Mouse (Mus musculus): Measurements from ENCODE around the gene Eps8.
A peak's percentile ranks its signal among the peaks of the same experiment; 100 is the strongest.

Eps8 gene

GRCm38 (mm10) chr6:137664936-137665335, 10.3 kb upstream of the Eps8 start:
- DNase-seq (ENCODE audit: extremely low spot score) = no peak

DNA sequence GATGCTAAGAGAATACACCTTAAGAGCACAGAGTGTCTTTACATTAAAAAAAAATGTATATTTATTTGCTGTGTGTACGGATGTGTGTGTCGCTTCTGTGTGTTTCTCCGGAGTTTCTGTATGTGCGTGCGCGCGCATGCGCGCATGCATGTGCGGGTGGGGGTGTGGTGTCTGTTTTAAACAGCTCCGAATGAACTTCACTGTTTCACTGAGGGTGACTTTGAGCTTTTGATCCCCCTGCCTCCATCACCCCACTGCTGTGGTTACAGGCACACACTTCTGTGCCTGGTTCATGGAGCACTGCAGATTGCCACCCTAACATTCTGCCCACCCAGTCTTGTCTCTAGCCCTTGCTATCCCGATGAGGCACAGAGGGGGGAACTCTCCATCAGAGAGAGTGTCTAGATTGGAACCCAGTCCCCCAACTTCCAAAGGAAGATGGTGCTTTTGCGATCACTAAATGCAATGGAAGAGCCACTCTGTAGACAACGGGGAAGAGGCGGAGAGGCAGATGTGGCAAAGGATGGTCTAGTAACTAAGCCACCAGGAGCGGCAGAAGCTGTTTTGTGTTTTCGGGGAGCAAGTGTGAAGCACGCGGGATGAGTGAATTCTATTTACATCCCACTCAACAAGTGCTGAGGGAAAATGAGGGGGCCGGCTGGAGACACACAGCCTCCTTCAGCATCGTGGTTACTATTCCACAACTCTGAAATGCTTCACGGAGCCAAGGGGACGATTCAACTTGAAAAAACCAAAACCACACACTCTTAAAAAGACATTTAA, 7.1 kb upstream of the Eps8 start:
- no peak for DNase-seq (ENCODE audit: extremely low spot score)

- no peak for DNase-seq (ENCODE audit: extremely low spot score)
These were observed 3.9 kb upstream of the Eps8 start for GRCm38 (mm10) chr6:137658426-137659088.

DNA sequence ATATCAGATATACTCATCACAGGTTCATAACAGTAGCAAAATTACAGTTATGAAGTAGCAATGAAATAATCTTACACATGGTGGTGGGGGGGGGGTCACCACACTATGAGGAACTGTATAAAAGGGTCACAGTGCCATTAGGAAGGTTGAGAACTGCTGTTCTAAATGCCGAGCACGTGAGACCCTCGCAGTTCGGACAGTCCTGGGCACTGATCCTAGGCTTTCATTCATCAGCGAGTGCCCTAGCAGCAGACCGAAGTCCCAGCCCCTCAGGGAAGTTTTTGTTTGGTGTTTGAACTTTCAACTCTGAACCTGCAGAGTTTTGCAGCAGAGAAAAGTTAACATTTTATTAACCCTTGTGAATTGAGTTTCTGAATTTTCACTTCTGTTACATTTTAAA, 2.5 kb upstream of the Eps8 start:
- no peak for DNase-seq (ENCODE audit: extremely low spot score)

DNA sequence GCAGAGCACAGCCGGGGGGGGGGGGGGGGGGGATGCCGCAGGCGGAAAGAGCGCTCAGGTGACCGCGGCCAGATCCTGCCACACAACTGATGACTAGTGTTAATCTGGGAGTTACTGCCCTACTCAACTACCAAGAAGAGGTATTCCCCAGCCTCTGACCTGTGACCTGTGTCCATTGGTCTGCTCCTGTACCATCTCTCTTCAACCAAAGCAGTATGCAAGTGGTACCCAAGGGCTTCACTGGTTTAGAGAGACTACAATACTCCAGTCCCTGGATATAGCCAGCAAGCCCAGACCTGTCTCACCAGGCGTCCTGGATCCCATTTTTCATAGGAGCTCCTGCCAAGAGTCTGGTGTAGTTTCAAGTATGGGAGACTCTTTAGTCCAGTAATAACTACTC, 5.1 kb downstream of the Eps8 start:
- DNase-seq (ENCODE audit: extremely low spot score) = no peak

- peak; percentile 78 for DNase-seq (ENCODE audit: extremely low spot score)
These were observed 5.6 kb downstream of the Eps8 start for GRCm38 (mm10) chr6:137649068-137649480.

- DNase-seq (ENCODE audit: extremely low spot score) = no peak
These were observed 6.3 kb downstream of the Eps8 start for GRCm38 (mm10) chr6:137648110-137649067.

DNA sequence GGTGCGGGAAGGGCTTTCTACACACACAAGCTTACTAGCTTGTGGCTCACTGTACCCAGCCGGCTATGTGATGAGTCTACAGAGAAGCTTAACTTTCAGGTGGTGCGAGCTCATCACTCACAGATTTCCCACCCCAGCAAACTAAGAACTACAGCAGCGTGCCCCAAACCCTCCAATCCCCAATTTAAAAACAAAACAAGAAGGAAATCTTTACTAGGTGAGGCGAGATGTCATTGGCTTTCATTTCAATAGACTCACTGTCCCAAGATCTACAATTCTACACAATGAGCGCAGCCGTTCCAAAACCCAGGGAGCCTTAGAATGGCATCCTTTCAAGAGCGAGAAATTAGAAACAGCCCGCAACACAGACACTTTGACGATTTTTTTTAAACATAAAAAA, 7.0 kb downstream of the Eps8 start:
- no peak for DNase-seq (ENCODE audit: extremely low spot score)

DNA sequence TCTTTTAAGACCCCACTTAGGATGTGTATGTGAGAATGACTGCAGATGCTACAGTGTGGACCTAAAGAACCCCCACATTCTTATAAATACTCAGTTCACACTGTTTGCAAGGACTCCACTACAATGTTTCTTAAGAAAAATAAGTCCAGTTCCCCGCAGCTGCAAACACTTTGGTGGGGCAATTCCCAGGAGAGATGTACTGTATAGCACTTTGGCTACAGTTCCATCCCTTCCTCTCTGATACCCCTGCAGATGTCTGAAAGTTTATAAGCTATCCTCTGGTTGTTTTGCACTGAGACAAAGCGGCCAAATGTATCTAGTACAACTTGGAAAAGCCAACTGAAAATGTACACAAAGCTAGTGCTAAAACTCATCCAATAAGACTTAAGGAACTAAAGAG, 8.0 kb downstream of the Eps8 start:
- DNase-seq (ENCODE audit: extremely low spot score) = no peak

DNA sequence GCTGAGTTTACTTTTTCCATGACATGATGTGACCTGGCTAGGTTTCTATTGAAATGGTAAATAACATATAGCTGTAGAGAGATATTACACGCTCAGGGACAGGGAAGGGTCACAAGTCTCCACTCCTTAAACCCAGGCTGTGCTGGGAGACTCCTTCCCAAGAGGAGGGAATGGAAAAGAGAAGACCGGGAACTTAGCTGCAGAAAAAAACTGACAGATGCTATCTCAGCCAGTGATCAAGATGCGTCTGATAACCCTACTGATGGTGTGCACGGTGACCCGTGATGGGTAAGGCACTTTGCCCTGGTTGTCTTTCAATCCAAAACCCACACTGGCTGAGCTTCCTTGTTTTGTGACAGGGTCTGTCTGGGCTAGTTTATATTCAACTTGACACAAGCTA, 9.8 kb downstream of the Eps8 start:
- DNase-seq (ENCODE audit: extremely low spot score) = no peak

DNA sequence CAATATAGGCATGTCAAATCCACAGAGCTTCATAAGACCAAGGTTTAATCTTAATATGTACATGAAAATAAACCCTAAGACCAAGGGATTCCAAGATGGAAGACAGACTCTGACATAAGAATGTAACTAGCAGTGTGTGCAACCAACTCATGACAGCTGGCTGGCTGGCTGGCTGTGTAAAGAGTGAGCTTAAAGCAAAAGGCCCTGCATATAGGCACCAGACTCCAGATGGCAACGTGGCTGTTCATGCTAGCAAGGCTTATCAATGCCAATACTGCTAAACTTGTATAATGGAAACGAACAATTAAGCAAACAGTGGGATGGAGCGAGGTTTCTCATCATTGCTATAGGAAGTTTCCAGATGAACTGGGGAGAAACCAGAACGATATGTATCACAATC, 10.9 kb downstream of the Eps8 start:
- no peak for DNase-seq (ENCODE audit: extremely low spot score)

- DNase-seq (ENCODE audit: extremely low spot score) = no peak
These were observed 13.0 kb downstream of the Eps8 start for GRCm38 (mm10) chr6:137641642-137642041.

- no peak for DNase-seq (ENCODE audit: extremely low spot score)
These were observed 15.7 kb downstream of the Eps8 start for GRCm38 (mm10) chr6:137638834-137639567.

DNA sequence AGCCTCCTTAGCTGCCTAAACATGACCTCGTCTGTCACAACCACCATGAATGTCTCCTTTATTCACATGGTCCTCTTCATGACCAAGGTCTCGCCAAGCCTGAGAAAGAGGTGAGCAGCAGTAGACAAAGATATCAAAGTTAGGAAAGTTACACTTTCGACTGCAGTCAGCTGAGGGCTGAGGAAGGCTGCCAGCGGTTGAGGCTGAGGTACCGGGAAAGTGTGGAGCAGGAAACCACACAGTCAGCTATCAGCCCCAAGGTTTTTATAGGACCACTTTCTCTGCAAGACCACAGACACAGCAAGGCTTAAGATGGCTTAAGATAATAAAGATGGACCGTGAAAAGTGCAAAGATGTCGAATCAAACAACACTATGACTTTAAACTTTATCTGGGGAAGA, 17.2 kb downstream of the Eps8 start:
- no peak for DNase-seq (ENCODE audit: extremely low spot score)

DNA sequence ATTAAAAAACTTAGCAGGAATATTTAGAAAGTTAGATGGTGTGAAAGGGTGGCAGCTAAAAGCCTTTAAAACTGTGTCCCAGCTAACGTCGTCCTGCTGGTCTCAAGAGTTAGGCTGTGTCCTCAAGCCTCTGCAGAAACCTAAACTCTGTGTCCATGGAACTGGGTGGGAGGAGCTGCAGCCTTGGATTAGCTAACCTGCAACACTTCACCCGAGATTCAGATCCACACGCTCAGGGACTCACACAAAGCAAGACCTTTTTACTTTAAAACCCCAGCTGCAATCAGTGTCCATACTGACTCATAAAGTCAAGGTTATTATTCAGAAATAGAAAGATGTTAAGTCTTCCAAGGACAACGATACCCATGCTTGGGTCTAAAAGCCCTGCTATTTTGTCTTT, 18.5 kb downstream of the Eps8 start:
- no peak for DNase-seq (ENCODE audit: extremely low spot score)

DNA sequence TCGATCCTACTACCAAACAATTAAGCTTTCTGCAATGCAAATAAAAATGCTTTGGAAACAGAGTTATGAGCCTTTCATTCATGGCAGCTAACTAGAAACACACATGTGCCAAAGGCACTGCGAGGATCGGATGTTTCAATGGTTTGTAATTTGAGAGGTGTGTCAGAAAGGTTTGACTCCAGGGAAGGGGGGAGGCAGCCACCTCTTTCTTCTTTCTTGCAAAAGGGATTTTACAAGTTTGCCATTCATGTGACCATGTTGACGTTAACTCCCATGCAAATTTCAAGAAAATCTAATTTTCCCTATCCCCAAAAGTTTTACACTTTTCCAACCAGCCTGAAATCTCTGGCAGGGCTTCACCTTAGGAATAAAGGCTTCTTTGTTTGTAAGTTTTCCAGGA, 21.1 kb downstream of the Eps8 start:
- no peak for DNase-seq (ENCODE audit: extremely low spot score)

- DNase-seq (ENCODE audit: extremely low spot score) = no peak
These were observed 21.6 kb downstream of the Eps8 start for GRCm38 (mm10) chr6:137633121-137633520.

GRCm38 (mm10) chr6:137630387-137630786, 24.3 kb downstream of the Eps8 start:
- DNase-seq (ENCODE audit: extremely low spot score) = no peak

- no peak for DNase-seq (ENCODE audit: extremely low spot score)
These were observed 25.0 kb downstream of the Eps8 start for GRCm38 (mm10) chr6:137629603-137630231.

- DNase-seq (ENCODE audit: extremely low spot score) = no peak
These were observed 26.0 kb downstream of the Eps8 start for GRCm38 (mm10) chr6:137628715-137629114.

DNA sequence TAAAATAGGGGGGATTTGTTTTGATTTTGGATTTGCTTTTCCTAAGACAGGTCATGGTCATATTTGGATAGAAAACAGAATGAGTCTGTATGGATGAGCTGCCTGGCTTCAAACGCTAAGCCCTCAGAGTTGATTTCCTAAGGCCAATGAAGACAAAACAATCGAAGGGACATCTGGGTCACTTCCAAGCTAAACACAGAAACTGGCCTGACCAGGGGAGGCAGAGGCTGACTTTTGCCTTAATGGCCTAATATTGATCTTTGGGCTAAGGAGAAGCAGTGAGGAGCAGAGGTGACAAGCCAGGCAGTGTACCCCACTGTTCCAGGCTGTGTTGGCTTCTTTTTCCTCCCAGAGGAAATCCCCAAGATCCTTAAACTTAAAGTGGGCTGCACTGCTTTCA, 33.7 kb downstream of the Eps8 start:
- DNase-seq (ENCODE audit: extremely low spot score) = no peak
